Mouse (Mus musculus) myocyte (in vitro differentiated cells): ENCODE data around the gene C1qb. TPM values are rescaled to one million over a fixed set of nuclear protein-coding genes. Genes with fewer than 3 reads are reported as not detected.

Source experiments
- H3K27me3 ChIP-seq: one replicate; pipeline ENCODE4 v1.6.1; 2011; ENCODE audit not compliant: control insufficient read depth, insufficient read depth, insufficient read length
- H3K36me3 ChIP-seq: one replicate; pipeline ENCODE4 v1.6.1; 2011; ENCODE audit not compliant: control insufficient read depth, insufficient read depth
- H3K4me2 ChIP-seq: one replicate; pipeline ENCODE4 v1.6.1; 2011; ENCODE audit warnings: low read depth, control low read depth
- H3K4me3 ChIP-seq: one replicate; pipeline ENCODE4 v1.5.1; 2011; ENCODE audit warnings: mild to moderate bottlenecking, control low read depth, moderate library complexity
- H3K79me2 ChIP-seq: one replicate; pipeline ENCODE4 v1.6.1; 2011; ENCODE audit not compliant: control insufficient read depth, insufficient read depth
- H3ac ChIP-seq: one replicate; pipeline ENCODE4 v1.6.1; 2011; ENCODE audit not compliant: control insufficient read depth, insufficient read length
- CEBPB ChIP-seq: IDR thresholded peaks from 2 replicates; pipeline ENCODE4 v1.6.1; 2011; ENCODE audit warnings: mild to moderate bottlenecking, moderate library complexity; ENCODE audit not compliant: poor library complexity, insufficient read depth, severe bottlenecking
- E2F4 ChIP-seq: IDR thresholded peaks from one replicate; pipeline ENCODE4 v1.6.1; 2011; ENCODE audit warnings: mild to moderate bottlenecking, control low read depth, moderate library complexity; ENCODE audit not compliant: insufficient read depth
- MAX ChIP-seq: IDR thresholded peaks from one replicate; pipeline ENCODE4 v1.6.1; 2011; ENCODE audit warnings: low read depth, mild to moderate bottlenecking, control low read depth
- MYOD1 ChIP-seq, 3 experiments: IDR thresholded peaks; one replicate each; pipeline ENCODE4 v1.6.1; 2011; ENCODE audit warnings: control low read depth in 2 of 3, low read depth in 2 of 3, mild to moderate bottlenecking in 2 of 3, moderate library complexity in 1 of 3; ENCODE audit not compliant: insufficient read length in 2 of 3, control insufficient read depth in 1 of 3
- MYOG ChIP-seq, 3 experiments: IDR thresholded peaks; one replicate each; pipeline ENCODE4 v1.6.1; 2011; ENCODE audit warnings: control low read depth in 2 of 3, low read depth in 2 of 3, mild to moderate bottlenecking in 2 of 3; ENCODE audit not compliant: insufficient read length in 2 of 3, control insufficient read depth in 1 of 3, insufficient read depth in 1 of 3
- POLR2A ChIP-seq: IDR thresholded peaks from one replicate; pipeline ENCODE4 v1.6.1; 2011; ENCODE audit warnings: low read depth, mild to moderate bottlenecking, control low read depth, moderate library complexity; ENCODE audit not compliant: insufficient read length
- POLR2AphosphoS2 ChIP-seq: IDR thresholded peaks from one replicate; pipeline ENCODE4 v1.6.1; 2011; ENCODE audit warnings: low read depth, control low read depth; ENCODE audit not compliant: insufficient read length
- REST ChIP-seq: IDR thresholded peaks from one replicate; pipeline ENCODE4 v1.6.1; 2011; ENCODE audit warnings: mild to moderate bottlenecking, control low read depth, moderate library complexity; ENCODE audit not compliant: insufficient read depth, insufficient read length
- SRF ChIP-seq: IDR thresholded peaks from one replicate; pipeline ENCODE4 v1.6.1; 2011; ENCODE audit warnings: low read depth; ENCODE audit not compliant: control insufficient read depth, insufficient read length
- TCF12 ChIP-seq: IDR thresholded peaks from one replicate; pipeline ENCODE4 v1.6.1; 2011; ENCODE audit warnings: mild to moderate bottlenecking, control low read depth; ENCODE audit not compliant: poor library complexity, insufficient read depth, severe bottlenecking
- TCF3 ChIP-seq: IDR thresholded peaks from one replicate; pipeline ENCODE4 v1.6.1; 2011; ENCODE audit warnings: low read depth, control low read depth; ENCODE audit not compliant: insufficient read length
- USF1 ChIP-seq: IDR thresholded peaks from one replicate; pipeline ENCODE4 v1.6.1; 2011; ENCODE audit warnings: low read depth, mild to moderate bottlenecking, control low read depth, moderate library complexity
- polyA plus RNA-seq: library from polyadenylated mRNA; unstranded; fragments of >200 nt; fragmentation: generic; extraction: Trizol; gene quantifications from one replicate; pipeline ENCODE4 v1.2.1, GENCODE M21; 2012; ENCODE audit warnings: missing spikeins

C1qb gene
- polyA plus RNA-seq, 1 experiment = not detected

DNA sequence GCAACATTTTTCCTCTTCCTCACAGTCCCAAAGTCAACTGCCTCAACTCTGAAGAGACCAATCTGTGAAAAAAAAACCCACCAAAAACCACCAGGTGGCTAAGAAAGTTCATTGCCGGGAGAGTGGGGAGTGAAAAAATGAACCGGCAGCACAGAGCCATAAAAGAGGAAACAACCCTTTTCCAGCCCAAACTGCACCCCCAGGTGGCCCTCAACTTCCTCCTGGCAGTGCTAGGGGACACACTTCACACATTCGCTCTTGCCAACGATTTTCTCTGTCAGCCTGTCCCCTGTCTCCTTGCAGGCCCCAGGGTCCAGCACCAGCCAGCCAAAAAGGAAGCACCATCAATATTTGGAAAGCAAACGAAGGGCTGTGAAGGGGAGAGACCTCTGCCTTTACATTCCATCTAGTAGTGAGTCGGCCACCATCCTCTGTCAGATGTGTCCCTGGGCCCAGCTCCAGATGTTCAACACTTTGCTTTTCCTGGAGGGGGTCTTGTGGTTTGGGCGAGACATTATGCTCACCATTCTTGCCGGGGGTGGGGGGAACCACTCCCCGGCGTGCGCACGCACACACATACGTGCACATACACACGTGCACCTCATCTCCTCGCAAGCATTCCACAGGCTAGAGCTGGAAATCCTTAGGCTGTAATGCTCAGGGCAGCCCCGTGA lies 53.3 kb downstream of the C1qb start:
- no peak overlapping the region for H3K4me3 ChIP-seq
- no peak overlapping the region for H3ac ChIP-seq
- H3K36me3 ChIP-seq = no peaks in the 10 kb centered on the region
- peaks cover 26% of the 10 kb centered on the region for H3K79me2 ChIP-seq
- peak overlapping the region; percentile 98 for H3K4me2 ChIP-seq
- no peaks in the 10 kb centered on the region for H3K27me3 ChIP-seq
- no peak for TF ChIP-seq CEBPB
- TF ChIP-seq MYOG (IDR thresholded peaks at IDR 0.05; ENCODE audit: control insufficient read depth in 1 of 3, insufficient read depth in 1 of 3, insufficient read length in 2 of 3, low read depth in 2 of 3) = no peak
- no peak for TF ChIP-seq TCF12
- TF ChIP-seq POLR2A = no peak
- TF ChIP-seq TCF3 = no peak
- no peak for TF ChIP-seq REST
- TF ChIP-seq MYOD1 (IDR thresholded peaks at IDR 0.05; ENCODE audit: control insufficient read depth in 1 of 3, insufficient read length in 2 of 3, low read depth in 2 of 3) = no peak
- no peak for TF ChIP-seq MAX
- no peak for TF ChIP-seq USF1
- no peak for TF ChIP-seq POLR2AphosphoS2
- TF ChIP-seq E2F4 = no peak
- no peak for TF ChIP-seq SRF

DNA sequence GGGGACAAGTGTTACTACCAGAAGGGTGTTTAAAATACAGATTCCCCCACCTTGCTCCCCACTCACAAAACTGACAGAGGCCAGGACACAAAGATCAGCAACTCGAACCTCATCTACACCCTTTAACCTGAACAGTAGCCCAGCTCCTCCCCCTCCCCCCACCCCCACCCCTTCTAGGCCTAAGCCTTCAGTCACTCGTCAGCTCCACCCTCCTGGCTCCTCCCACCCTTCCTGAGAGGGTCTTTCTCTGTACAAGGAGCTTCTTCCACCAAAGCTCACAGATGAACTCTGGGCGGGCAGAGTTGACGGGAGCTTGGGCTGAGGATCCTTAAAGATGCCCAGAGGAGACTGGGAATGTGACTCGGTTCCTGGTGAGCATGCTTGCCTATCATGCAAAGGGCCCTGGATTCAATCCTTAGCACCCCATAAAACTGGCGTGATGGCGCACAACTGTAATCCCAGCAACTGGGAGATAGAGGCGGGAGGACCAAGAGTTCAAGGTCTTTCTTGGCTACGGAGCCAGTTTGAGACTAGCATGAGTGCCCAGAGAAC lies 55.6 kb downstream of the C1qb start:
- no peak for TF ChIP-seq SRF
- no peak for TF ChIP-seq MYOG (IDR thresholded peaks at IDR 0.05; ENCODE audit: control insufficient read depth in 1 of 3, insufficient read depth in 1 of 3, insufficient read length in 2 of 3, low read depth in 2 of 3)
- no peak for TF ChIP-seq MYOD1 (IDR thresholded peaks at IDR 0.05; ENCODE audit: control insufficient read depth in 1 of 3, insufficient read length in 2 of 3, low read depth in 2 of 3)
- TF ChIP-seq USF1 = no peak
- no peak for TF ChIP-seq E2F4
- TF ChIP-seq CEBPB = no peak
- TF ChIP-seq MAX = no peak
- Histone ChIP-seq H3K4me2 (no peak overlapping the region), H3K4me3 (no peak overlapping the region), H3K27me3 (no peaks in the 10 kb centered on the region), H3K79me2 (peaks cover 26% of the 10 kb centered on the region), H3ac (no peak overlapping the region), H3K36me3 (no peaks in the 10 kb centered on the region)

Other genes with a start within 250 kb of the C1qb start
- gene Ephb2, start 50.2 kb downstream of the C1qb start, polyA plus RNA-seq = 21.7 TPM
- not detected for gene C1qc, start 6.9 kb upstream of the C1qb start, polyA plus RNA-seq
- not detected for gene C1qa, start 12.6 kb upstream of the C1qb start, polyA plus RNA-seq
- gene Epha8, start 70.6 kb upstream of the C1qb start, polyA plus RNA-seq = not detected
- 7.4 TPM for gene Zbtb40, start 162.6 kb upstream of the C1qb start, polyA plus RNA-seq